Mouse (Mus musculus) layer of hippocampus, adult 18-20 months (tissue): Measurements from ENCODE around the gene Tpgs1. TPM values are rescaled to one million over a fixed set of nuclear protein-coding genes. Genes with fewer than 3 reads are reported as not detected.
A peak's percentile ranks its signal among the peaks of the same experiment; 100 is the strongest.

Experiments used
- DNase-seq, 2 experiments: peaks; one replicate each; pipeline ENCODE4 v3.0.0; 2022; ENCODE audit warnings: low spot score in 2 of 2
- total RNA-seq, 2 experiments: library from RNA; stranded (reverse); gene quantifications; 2 replicates each; pipeline ENCODE4 v1.2.3; 2021

Gene Tpgs1
- total RNA-seq, 2 experiments from 2014 or later: 64.4 to 68.5 TPM

- no peak for DNase-seq
Observed at GRCm38 (mm10) chr10:79712029-79712428, 42.9 kb downstream of the Tpgs1 start.

- DNase-seq: peak; percentile 63 to 81
Observed at GRCm38 (mm10) chr10:79712499-79713126, 43.4 kb downstream of the Tpgs1 start.

GRCm38 (mm10) chr10:79713163-79713562, 44.0 kb downstream of the Tpgs1 start:
- DNase-seq: no peak

- no peak for DNase-seq
Observed at GRCm38 (mm10) chr10:79714996-79715395, 45.8 kb downstream of the Tpgs1 start.

- DNase-seq: no peak
Observed at GRCm38 (mm10) chr10:79716254-79716987, 47.3 kb downstream of the Tpgs1 start, which contains the start of gene Hcn2. Gene Hcn2, plus strand, starts transcription at chr10:79716634.

- DNase-seq: peak in 1 of 2 experiments; percentile 45
Observed at GRCm38 (mm10) chr10:79716988-79717355, 47.8 kb downstream of the Tpgs1 start.

GRCm38 (mm10) chr10:79717640-79718357, 48.6 kb downstream of the Tpgs1 start:
- no peak for DNase-seq

GRCm38 (mm10) chr10:79721089-79721488, 51.9 kb downstream of the Tpgs1 start:
- DNase-seq: no peak

- DNase-seq: no peak
Observed at GRCm38 (mm10) chr10:79723047-79723446, 53.9 kb downstream of the Tpgs1 start.

- DNase-seq: no peak
Observed at GRCm38 (mm10) chr10:79723692-79724091, 54.5 kb downstream of the Tpgs1 start.

Other genes with a start within 250 kb of the Tpgs1 start
- not detected for gene Vmn2r83, start 200.6 kb upstream of the Tpgs1 start, total RNA-seq
- gene Plpp2, start 135.6 kb upstream of the Tpgs1 start, total RNA-seq: 1 to 10 TPM; 5.8 to 6.7 TPM
- 10 to 100 TPM; 54.6 to 61.8 TPM for gene Mier2, start 114.2 kb upstream of the Tpgs1 start, total RNA-seq
- under 1 TPM in 1 of 2 experiments, not detected in 1; 0.79 TPM for gene Theg, start 82.0 kb upstream of the Tpgs1 start, total RNA-seq
- 10 to 100 TPM; 11.7 to 17.0 TPM for gene C2cd4c, start 55.3 kb upstream of the Tpgs1 start, total RNA-seq
- gene Shc2, start 31.5 kb upstream of the Tpgs1 start, total RNA-seq: 10 to 100 TPM; 41.5 to 43.4 TPM
- under 1 TPM in 1 of 2 experiments, not detected in 1; 0.59 TPM for gene Odf3l2, start 23.6 kb upstream of the Tpgs1 start, total RNA-seq
- not detected for gene Madcam1, start 4.8 kb upstream of the Tpgs1 start, total RNA-seq
- gene Cdc34, start 12.8 kb downstream of the Tpgs1 start, total RNA-seq: 10 to 100 TPM; 65.4 to 74.2 TPM
- 1 to 10 TPM; 3.3 to 3.6 TPM for gene Gzmm, start 19.7 kb downstream of the Tpgs1 start, total RNA-seq
- 100 to 1,000 TPM; 554 to 566 TPM for gene Bsg, start 35.1 kb downstream of the Tpgs1 start, total RNA-seq
- 100 to 1,000 TPM; 134 TPM for gene Hcn2, start 47.3 kb downstream of the Tpgs1 start, total RNA-seq
- 10 to 100 TPM; 42.4 to 51.3 TPM for gene Polrmt, start 77.2 kb downstream of the Tpgs1 start, total RNA-seq
- gene Fgf22, start 85.7 kb downstream of the Tpgs1 start, total RNA-seq: 1 to 10 TPM; 1.5 to 2.2 TPM
- gene Rnf126, start 97.6 kb downstream of the Tpgs1 start, total RNA-seq: 10 to 100 TPM; 84.9 to 87.3 TPM
- 1 to 10 TPM; 1.8 to 2.5 TPM for gene Fstl3, start 107.9 kb downstream of the Tpgs1 start, total RNA-seq
- under 1 TPM; 0.61 to 0.89 TPM for gene Prss57, start 121.6 kb downstream of the Tpgs1 start, total RNA-seq
- gene Palm, start 124.2 kb downstream of the Tpgs1 start, total RNA-seq: 100 to 1,000 TPM; 293 to 314 TPM
- 1 to 10 TPM in 1 of 2 experiments, under 1 TPM in 1; 0.54 to 1.3 TPM for gene Misp, start 151.6 kb downstream of the Tpgs1 start, total RNA-seq
- gene Ptbp1, start 185.1 kb downstream of the Tpgs1 start, total RNA-seq: 10 to 100 TPM; 48.8 to 58.4 TPM
- gene Prtn3, start 205.1 kb downstream of the Tpgs1 start, total RNA-seq: 1 to 10 TPM in 1 of 2 experiments, under 1 TPM in 1; 0.94 to 2.0 TPM
- gene Plppr3, start 205.3 kb downstream of the Tpgs1 start, total RNA-seq: 10 to 100 TPM; 30.6 to 34.4 TPM
- gene Elane, start 216.9 kb downstream of the Tpgs1 start, total RNA-seq: not detected
- gene Cfd, start 221.5 kb downstream of the Tpgs1 start, total RNA-seq: not detected
- gene Med16, start 239.6 kb downstream of the Tpgs1 start, total RNA-seq: 10 to 100 TPM; 53.8 to 55.2 TPM
- gene Gm26602, start 241.5 kb downstream of the Tpgs1 start, total RNA-seq: not detected
- 1 to 10 TPM; 6.7 to 7.8 TPM for gene Kiss1r, start 247.6 kb downstream of the Tpgs1 start, total RNA-seq